Mouse (Mus musculus) testis, postnatal 14 days (tissue): Measurements from ENCODE around the gene Clic1.
"Not testable (repeated sequence)": the region's sequence is repeated elsewhere in the genome, so short reads cannot be mapped to it uniquely, and the experiment has no call there.

Source experiments
- DNase-seq: peaks from one replicate; pipeline ENCODE4 v3.0.0; 2021; ENCODE audit warnings: low spot score

Gene Clic1

DNA sequence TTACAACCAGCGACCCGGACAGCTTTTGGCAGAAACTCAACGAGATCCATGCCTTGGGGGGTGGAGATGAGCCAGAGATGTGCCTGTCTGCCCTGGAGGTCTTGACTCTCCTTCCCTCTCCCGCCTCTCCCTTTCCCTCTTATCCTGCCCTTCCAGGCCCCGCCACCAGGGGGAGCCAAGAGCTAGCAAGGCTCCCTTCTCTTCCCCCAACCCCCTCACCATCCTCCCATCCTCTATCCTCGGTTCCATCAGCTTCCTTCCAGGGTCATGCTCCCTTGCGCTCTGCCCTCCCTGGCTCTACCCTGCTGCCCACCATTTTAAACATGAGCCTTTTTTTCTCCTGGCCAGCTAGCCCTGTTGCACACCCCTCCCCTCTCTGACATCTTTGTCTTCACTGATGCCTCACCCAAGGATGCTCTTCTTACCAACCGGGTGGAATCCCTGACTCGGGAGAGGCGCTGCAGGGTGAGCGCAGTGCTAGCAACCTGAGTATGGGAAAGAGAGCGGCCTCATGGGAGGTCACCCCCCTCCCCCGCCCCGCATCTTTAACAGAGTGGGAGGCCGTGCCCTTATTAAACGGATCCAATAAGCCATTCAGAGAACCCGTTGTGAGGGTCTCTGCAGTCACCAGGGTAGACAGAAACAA lies 28.5 kb upstream of the Clic1 start:
- peak; percentile 75 for DNase-seq

DNA sequence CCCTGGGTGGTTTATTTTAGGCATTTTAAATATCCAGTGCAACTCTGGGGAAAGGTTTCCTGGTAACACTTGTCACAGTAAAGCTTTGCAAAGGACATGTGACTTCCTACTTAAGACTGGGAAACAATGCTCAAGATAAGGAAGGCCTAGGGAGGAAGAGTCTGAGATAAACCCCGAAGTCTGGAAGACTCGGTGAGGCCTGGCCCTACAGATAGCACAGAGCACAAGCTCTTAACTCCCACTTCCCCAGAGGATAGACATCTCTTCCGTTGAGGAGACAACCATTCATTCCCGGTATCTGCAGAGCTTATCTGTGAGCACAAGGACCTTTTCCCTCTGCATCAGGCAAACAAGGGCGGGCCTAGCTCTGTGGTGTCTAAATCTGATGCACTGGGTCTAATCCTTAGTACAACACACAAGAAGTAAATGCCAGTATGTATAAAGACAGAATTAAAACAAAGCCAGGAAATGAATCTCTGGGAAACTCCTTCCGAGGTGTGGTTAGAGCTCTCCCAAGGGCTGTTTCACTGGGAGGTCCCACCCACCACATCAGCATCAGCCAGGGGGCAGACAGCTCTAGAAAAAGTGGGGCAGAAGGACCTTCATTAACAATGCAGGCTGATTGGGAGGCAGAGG lies 27.8 kb upstream of the Clic1 start:
- no peak for DNase-seq

DNA sequence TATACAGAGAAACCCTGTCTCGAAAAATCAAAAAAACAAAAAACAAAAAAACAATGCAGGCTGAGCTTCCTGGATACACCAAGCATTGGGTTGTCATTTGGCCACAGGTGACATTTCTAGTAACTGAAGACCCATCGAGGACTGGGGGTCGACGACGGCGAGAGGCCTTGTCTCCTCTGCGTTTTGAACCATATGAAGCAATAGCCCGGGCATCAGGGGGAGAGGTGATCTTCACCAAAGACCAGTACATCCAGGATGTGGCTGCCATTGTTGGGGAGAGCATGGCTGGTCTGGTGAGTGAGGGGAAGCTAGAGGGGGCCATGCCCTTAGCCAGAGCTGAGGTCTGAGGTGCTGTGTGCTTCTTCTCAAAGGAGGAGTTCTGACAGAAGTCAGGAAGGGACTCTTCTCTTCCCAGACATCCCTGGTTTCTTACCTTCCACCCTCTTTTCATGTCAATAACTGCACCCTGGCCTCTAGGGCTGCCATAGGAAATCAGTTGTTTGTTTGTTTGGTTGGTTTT lies 27.2 kb upstream of the Clic1 start:
- no peak for DNase-seq

DNA sequence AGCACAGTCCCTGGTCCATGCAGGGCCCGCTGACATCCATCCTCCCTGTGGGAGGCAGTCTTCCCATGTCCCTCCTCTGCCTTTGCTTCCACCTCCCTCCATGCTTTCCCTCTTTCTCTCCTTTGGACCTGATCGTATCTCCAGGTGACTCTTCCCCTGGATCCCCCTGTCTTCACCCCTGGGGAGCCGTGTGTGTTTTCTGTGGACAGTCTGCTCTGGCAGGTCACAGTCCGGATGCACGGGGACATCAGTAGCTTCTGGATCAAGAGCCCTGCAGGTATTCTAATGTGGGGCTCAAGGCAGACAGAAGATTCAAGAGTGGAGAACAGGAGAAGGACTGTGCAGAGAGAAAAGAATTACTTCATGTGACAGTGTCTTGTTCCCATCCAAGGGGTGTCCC lies 26.5 kb upstream of the Clic1 start:
- no peak for DNase-seq

DNA sequence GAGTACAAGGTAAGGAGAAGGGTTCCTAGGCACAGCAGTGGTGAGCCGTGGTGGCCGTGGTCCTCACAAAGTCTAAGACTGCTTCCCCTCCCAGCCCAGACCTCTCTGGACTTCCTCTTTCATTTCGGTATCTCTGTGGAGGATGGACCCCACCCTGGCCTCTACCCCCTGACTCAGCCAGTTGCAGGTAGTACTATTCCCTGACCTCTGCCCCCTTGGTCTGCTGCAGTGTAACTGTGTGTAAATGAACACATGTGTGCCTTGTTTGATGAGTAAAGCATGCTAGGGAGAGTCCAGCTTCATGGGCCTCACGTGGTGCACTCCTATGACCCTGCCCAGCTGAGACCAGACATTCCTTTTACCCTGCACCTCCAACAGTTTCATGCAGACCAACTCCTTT lies 26.0 kb upstream of the Clic1 start:
- no peak for DNase-seq

DNA sequence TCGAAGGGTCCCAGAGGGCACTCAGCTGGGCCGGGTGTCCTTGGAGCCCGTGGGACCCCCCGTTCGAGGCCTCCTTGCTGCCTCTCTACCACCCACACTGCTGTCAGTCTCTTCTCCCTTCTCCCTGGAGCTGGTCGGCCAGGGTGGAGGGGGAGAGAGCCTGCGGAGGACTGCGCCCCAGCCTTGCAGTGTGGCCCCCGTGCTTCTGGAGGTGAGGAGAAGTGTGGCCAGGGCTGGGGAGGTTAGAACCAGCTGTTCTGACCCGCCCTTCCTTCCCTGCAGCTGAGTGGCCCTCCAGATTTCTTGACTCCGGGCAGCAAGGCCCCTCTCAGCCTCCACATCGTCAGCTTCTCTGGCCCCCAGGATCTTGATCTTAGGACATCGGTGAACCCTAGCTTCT lies 25.5 kb upstream of the Clic1 start:
- DNase-seq = no peak

DNA sequence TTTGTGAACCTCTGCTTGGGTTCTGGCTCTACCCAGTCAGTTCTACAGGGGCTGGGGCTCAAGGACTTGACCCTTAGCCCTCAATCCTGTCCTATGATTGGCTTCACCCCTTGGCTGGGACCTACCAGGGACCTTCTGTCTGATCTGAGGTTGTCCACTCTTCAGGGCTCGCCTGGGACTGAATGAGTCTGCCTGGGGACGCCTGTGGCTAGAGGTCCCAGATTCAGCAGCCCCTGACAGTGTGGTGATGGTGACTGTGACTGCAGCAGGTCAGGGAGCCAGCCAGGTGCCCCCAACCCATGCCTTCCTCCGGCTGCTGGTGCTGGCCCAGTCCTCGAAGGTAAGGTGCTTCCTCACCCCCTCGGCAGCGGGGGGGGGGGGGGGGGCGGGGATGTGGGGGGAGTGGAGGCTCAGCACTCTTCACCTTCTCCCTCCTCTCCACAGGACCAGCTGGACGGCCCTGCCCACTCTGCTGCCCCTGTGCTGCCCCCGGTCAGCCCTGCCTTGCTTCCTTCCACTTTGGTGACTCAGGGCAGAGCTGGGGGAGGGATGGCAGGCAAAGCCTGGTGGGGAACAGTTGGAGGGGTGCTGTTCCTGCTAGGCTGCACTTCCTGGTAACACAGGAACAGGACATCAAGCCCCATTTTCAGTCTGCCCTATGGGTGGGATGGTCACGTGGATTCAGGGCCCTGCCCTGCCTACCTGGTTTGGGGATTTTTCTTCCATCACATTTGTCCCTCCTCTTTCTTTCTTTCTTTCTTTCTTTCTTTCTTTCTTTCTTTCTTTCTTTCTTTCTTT lies 24.9 kb upstream of the Clic1 start:
- no peak for DNase-seq

DNA sequence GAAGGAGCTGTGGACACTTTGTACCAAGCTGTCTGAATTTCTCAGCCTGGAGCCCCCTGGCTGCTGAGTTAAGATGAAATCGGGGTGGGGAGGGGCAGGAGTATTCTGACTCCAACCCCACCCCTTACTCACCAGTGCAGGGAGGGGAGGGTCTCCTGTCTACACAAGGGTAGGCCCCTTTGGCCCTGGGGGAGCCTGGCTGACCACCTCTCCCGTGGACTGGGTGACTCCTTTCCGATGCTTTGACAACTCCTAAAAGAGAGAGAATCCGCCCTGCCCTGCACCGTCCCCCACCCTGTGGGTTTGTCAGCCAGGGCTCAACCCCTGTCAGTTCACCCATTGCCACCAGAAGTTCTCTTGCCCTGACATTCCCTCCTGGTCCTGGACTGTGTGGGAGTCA lies 23.6 kb upstream of the Clic1 start:
- no peak for DNase-seq

DNA sequence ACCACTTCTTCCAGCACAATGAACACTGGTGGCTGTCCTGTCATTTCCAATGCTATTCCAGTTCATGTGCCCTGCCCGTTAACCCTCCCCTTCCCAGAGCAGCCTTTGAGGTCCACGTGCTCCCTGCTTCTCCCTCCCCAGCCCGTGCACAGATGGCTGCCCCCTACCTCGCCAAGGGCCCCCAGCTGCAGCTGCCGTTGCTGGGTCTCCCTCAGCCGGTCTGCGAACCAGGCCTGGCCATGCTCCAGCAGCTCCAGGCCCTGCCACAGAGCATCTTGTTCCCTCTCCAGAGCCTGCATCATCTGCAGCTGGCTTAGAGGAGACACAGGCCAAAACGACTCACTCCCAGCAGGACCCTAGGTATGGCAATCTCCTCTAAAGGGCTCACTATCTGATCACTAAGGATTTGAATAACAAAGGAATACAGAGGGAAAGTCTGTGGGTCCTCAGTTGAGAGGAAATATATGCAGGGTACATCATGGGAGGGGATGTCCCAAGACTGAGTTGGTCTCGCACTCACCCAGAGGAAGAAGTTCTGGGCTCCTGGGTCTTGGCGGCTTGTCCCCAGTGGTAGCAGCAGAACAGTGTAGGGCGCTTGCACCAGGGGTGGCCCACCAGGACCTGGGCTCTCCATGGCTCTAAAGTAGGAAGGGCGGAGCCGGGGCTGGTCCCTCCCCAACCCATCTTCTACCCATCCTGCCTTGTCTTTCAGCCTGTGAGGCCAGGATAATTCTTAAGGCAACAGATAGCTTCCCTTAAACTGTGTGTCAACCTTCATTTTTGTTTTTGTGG lies 22.3 kb upstream of the Clic1 start, which contains the start of gene Sapcd1:
Sapcd1 (minus strand) TSS at position 740 of the 792 bp plus-strand sequence.
- DNase-seq = no peak

DNA sequence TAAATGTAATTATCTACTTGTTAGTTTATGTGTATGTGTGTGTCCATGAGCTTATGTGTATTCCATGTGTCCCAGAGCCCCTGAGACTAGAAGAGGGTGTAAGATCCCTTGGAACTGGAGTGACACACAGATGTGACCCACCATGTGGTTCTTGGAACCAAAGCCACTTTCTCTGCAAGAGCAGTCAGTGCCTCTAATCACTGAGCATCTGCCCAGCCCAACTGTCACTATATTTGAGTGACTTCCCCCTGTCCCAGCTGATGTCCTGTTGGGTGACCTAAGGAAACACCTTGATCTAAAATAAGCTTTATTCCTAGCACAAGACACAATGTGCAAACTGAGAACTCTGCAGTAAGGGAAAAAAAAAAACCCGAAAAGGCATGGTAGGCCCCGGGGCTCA lies 21.5 kb upstream of the Clic1 start:
- DNase-seq = no peak

DNA sequence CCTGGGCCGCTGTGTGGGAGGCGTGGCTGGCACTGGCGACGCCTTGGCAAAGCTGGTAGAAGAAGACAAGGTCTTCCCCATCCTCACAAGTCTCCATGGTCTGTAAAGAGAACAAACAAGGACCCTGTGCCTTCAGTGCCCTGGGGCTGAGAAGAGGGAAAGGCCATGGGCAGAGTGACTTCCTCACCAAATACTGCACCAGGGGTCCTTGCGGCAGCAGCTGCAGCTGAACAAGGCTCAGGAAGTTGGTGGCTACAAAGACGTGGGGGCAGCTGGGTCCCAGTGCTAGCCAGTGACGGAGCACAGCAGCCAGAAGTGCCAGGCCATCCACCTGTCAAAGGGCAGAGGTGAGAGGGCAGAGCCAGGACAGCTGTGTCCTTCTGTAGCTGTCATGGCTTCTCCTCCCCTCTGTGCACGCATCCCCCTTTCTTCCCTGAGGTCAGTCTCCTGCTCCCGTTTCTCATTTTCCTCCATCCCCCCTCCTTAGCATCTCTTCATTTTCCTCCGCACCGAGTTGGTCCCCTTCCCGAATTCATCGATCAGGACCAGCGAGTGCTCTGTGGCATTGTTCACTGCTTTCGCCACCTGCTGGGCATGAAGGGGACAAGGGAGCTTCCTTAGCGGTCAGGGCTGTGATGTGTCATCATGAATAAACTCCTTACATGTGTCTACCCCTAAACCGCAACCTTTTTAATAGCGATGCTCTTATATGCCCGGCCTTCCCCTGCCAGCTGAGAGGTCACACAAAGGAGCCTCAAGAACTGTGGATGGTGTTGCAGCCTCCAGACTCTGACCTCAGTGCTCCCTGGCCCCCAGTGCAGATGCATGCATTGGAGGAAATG lies 19.9 kb upstream of the Clic1 start:
- DNase-seq = no peak

DNA sequence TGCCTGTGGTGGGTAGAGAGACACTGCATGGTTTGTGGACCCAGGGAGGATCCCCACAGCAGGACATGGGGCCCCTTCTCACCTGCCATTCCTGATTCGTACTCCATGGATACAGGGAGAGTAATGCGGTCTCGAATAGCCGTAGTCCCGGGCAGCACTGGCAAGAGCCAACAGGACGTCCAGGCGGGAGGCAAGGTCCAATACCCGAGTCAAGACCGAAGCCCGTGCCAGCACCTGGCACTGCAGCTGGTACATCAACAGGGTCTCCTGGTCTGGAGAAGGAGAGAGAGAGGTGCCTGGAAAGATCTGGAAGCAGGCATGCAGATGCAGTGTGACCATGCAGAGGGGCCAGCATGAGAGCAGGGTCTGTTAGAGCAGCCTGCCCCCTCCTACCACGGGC lies 18.5 kb upstream of the Clic1 start:
- no peak for DNase-seq

DNA sequence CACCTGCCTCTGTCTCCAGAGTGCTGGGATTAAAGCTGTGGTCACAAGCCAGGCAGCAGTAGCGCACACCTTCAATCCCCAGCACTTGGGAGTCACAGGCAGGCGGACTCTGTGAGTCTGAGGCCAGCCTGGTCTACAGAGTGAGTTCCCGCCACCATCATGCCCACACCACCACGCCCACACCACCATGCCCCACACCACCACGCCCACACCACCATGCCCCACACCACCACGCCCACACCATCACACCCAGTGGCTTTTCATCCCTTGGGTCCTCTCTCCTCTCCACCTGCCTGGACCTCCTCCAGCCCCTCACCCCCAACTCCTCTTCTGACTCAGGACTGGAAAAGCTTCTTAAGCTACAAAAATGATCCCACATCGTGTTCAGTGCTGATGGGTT lies 17.9 kb upstream of the Clic1 start:
- DNase-seq = no peak

DNA sequence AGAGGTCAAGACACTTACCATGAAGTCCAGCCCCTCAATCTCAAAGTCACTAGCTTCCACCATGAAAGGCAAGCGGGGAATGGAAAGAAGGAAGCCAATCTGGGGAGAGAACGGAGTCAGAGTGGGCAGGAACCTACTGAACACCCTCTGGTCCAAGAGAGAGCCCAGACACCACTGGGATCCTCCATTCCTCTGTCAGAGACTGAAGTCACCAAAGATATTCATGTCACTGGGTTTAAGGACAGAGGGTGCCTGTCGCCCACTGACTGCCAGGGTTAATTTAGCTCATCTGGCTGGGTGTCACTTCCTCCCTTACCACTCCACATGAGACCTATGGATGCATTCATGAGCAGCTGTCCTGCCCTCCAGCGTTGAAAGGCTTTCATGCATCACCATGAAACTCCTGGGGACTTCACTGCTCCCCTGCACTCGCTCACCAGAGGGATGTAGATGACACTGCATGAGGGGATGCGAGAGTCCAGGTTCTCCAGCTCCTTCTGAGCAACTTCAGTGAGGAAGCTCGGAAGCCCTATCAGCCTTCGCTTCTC lies 17.4 kb upstream of the Clic1 start:
- no peak for DNase-seq

DNA sequence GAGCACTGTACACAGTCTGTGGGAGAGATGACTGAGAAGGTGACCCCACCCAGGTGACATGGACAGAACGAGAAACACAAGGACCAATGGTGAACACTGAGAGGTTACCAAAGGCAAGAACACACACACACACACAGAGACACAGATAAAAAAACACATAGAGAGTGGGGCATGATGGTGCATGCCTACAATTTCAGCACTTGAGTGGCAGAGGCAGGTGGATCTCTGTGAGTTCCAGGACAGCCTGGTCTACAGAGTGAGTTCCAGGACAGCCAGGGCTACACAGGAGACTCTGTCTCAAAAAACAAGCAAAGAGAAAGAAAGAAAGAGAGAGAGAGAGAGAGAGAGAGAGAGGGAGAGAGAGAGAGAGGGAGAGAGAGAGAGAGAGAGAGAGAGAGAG lies 16.1 kb upstream of the Clic1 start:
- DNase-seq = not testable (repeated sequence)

DNA sequence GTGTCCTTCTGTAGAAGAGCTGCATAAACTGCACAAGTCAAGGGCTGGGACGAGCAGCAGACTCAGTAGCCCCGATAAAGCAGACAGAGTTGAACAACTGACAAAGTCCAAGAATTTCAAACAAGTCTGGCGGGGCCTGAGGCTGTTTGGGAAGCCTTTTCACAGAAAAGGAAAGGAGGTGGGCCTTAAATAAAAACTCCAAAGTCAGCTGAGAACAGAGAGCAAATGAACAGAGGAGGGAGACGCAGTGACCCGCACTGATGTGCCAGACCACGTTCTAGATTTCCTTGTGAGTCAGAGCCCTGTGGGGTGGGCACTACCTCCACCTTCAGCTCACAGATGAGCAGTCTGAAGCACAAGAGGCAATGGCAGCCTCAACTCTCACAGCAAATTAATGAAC lies 14.9 kb upstream of the Clic1 start:
- no peak for DNase-seq

DNA sequence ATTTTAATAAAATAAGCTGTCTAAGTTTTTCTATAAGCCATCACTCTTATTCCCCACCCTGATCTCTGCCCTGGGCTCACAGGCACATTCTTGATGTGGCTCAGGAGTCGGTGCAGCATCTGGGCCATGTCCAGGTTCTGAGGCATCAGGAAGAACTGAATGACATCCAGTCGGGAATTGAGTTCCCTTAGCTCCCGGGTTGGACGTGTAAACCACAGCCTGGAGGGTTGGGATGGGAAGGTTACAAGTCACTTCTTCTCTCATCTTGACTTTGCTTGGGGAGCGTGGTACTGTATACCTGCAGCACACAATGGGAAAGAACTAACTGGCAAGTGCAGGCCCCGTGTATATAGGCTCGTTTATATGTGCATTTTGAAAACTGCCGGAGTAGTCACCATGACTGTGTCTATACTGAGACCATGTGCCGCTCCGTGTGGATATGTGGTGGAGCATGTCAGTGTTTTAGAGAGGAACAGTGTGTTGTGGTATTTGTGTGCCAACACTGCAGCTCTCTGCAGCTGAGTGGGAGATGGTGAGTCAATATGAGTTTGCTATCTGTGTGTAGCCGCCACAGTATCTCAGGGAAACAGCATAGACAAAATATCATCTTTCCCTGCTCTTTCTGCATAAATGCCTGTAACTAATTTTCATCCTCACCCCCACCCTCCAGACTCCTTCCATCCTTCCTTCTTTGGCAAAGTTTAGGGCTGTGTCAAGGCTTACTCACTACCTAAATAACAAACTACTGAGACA lies 10.5 kb upstream of the Clic1 start:
- DNase-seq = no peak

DNA sequence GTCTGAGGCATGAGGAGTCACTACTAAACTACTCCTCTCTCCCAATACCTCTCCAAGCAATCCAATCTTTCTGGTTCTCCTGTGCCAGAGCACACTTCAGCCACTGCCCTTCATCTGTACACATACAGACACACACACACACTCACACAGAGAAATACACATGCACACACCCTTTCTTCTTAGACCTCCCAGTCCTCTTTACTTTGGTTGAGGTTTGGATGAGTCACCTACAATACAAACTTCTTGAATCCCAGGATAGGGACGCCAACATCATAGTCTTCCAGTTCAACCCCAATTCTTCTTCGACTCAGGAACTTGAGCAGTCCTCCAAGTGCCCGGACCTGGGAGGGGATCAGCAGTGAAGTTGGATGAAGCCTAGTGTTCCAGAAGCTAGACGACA lies 6.0 kb upstream of the Clic1 start:
- no peak for DNase-seq

DNA sequence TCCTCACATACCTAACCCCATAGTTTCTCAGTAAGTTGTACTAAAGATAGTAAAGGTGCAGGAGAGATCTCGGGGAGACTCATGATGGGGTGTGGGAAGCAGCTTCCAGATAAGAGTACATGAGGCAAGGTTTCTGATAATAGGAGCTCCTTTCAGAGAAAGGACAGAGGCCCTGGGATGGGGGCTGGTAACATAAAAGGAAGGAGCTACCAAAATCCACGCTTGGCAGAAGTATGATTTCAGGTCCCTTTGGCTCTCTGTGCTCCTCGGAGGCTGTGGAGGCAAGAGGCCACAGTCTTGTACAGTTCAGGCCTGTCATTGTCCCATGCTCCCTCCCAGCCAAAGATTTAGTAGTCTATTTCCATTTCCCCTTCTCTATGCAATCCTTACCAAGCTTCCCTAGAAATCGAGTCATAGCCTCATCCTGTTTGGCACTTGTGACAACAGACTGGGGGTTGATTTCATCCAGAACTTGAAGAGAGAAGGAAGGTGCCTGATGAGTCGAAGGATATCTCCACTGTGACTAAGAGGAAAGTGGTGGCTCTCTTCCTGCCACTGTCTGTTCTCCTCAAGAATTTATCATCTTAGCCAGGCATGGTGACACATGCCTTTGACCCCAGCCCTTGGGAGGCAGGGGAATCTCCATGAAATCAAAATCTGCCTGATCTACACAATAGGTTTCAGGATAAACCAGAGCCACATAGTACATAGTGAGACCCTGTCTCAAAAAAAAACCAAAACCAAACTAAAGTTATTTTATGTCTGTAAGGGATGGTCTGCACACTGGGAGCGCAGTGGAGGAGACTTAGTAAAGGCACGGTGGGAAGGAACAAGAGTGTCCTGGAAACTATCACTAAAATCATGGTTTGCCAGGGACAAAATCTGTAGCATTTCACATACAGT lies 4.6 kb upstream of the Clic1 start:
- no peak for DNase-seq
